Mouse (Mus musculus): ENCODE data around the gene Cnih2. TPM values are rescaled to one million over a fixed set of nuclear protein-coding genes. Genes with fewer than 3 reads are reported as not detected.

Gene Cnih2
- polyA plus RNA-seq, 1 experiment from 2014 or later, result 485 TPM

DNA sequence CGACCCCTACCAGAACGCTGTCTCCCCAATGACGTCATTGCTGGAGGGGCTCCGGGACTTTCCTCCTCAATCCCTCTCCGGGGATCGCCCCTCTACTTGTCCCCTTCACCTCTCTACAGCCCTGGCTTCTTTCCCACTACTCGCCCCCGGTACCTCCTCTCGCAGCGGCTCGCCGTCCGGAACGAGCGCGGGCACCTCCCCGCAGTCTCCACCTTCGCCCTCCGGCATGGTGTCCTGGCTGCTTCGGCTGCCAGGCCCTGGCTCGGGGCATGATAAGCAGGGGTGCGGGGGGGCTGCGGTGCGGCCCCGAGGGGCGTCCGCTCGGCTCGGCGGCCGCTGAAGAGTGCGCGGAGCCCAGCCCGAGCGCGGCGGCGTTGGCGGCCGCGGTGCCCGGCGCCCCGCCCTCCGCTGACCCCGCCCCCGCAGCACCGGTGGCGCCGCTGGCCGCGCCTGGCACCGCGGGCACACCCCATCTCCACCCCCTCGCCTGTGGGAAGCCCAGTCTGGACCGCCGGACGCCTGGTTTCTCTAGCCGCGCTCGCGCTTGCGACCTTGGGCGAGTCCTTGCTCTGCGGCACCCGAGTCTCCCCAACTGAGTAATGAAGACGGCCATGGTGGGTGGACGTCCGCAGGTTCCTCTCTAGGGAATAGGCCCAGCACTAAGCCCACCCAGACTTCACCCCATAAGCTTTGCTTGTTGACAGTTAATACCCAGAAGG lies 13.0 kb downstream of the Cnih2 start, which contains the start of gene Tmem151a:
Tmem151a (minus strand) TSS at position 387 of the 719 bp plus-strand sequence.
- H3K4me1 ChIP-seq (replicated peaks; ENCODE audit: control insufficient read depth, insufficient read depth, low read length), result peaks cover 16% of the 10 kb centered on the region
- H3K4me3 ChIP-seq (replicated peaks; ENCODE audit: low read length), result peak within 1 kb of the TSS; percentile 57
- H3K9ac ChIP-seq, result peak within 1 kb of the TSS; percentile 82
- H3K27me3 ChIP-seq (ENCODE audit: control insufficient read depth, insufficient read depth, low read length), result peaks cover 57% of the 10 kb centered on the region
- H3K36me3 ChIP-seq (replicated peaks; ENCODE audit: control insufficient read depth, insufficient read depth), result peaks cover 2% of the 10 kb centered on the region
- H3K4me2 ChIP-seq (replicated peaks), result peak within 1 kb of the TSS; percentile 75
- no peak for ATAC-seq (ENCODE audit: low FRiP score)
- no peak within 1 kb of the TSS for H3K27ac ChIP-seq
- no peak for DNase-seq (ENCODE audit: low spot score)
- no peaks in the 10 kb centered on the region for H3K9me3 ChIP-seq (ENCODE audit: control insufficient read depth, low read length)
- WGBS, result under 1% methylated on average over 63 of the region's 69 CpGs

- Histone ChIP-seq H3K9ac (peak overlapping the region; percentile 82), H3K36me3 (replicated peaks; ENCODE audit: control insufficient read depth, insufficient read depth) (no peaks in the 10 kb centered on the region; the same call in 1 of the 2 replicates), H3K4me1 (replicated peaks; ENCODE audit: control insufficient read depth, insufficient read depth, low read length) (peaks cover 16% of the 10 kb centered on the region), H3K27ac (no peak overlapping the region), H3K27me3 (ENCODE audit: control insufficient read depth, insufficient read depth, low read length) (peaks cover 57% of the 10 kb centered on the region), H3K4me3 (replicated peaks; ENCODE audit: low read length) (peak overlapping the region; percentile 57), H3K4me2 (replicated peaks) (peak overlapping the region; percentile 75), H3K9me3 (ENCODE audit: control insufficient read depth, low read length) (no peaks in the 10 kb centered on the region)
- DNase-seq (ENCODE audit: low spot score) (no peak), ATAC-seq (ENCODE audit: low FRiP score) (no peak)
- 2% methylated on average over 15 of the region's 15 CpGs for WGBS
Observed at GRCm38 (mm10) chr19:5084834-5085144, 13.5 kb downstream of the Cnih2 start.

DNA sequence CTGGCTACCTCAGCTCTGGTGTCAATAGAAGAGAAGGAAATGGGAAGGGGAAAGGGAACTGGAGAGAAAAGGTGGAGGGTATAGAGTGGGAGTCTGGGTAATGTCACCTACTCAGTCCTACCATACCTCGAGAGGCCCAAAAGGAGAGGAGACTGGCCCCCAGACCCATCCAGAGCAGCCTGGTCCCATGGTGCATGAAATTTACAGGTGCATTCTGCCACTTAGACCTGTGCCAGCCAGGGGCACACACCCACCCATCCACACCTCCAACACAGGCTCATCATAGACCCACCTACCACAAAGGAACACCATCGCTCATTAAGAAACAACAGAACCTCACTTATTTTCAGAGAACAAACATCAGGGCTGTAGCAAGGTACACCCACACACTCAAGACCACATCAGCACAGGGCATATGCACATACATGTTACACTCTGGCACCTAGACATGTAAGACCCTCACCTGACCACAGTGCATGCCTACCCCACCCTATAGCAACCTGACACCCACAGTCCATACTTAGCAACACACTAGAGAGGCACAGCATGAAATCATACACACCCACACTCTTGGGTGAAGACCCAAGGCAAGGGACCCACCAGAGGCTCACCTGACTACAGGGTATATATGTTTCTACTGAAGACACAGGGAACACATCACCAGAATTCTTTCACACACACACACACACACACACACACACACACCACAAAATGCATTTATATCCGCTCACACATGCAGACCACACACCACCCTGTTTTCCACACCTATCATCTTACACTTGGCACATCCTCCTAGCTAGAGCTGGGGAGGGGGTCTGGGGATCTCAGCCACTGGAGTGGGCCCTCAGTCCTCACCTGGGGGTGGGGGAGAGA lies 14.1 kb downstream of the Cnih2 start:
- Histone ChIP-seq H3K9me3 (ENCODE audit: control insufficient read depth, low read length) (no peaks in the 10 kb centered on the region), H3K4me2 (replicated peaks) (peak overlapping the region; percentile 75), H3K4me1 (replicated peaks; ENCODE audit: control insufficient read depth, insufficient read depth, low read length) (peaks cover 12% of the 10 kb centered on the region), H3K4me3 (replicated peaks; ENCODE audit: low read length) (peak overlapping the region; percentile 57), H3K27ac (no peak overlapping the region), H3K27me3 (ENCODE audit: control insufficient read depth, insufficient read depth, low read length) (peaks cover 57% of the 10 kb centered on the region), H3K36me3 (replicated peaks; ENCODE audit: control insufficient read depth, insufficient read depth) (no peaks in the 10 kb centered on the region; the same call in 1 of the 2 replicates), H3K9ac (peak overlapping the region; percentile 82)
- no peak for DNase-seq (ENCODE audit: low spot score)
- no peak for ATAC-seq (ENCODE audit: low FRiP score)
- 71% methylated on average over 3 of the region's 3 CpGs for WGBS

DNA sequence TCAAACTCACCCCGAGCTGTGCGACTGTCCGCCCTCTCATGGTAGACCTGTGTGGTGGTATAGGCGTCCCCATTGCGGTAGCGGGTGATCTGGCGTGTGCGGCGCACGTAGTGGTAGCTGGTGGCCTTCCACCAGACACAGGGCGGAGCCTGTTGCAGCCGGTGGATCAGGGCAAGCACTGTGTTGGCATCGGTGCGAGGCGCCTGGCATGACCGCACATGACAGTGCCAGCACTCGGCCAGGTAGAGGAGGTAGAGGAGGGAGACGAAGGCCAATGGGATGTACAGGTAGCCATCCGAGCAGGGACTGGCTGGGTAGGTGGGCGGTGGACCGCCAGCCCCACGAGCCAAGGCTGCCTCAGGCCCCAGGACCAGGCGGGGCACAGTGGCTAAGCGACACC lies 15.7 kb downstream of the Cnih2 start:
- H3K27ac ChIP-seq, result no peak overlapping the region
- no peak overlapping the region for H3K4me3 ChIP-seq (replicated peaks; ENCODE audit: low read length)
- no peaks in the 10 kb centered on the region for H3K9me3 ChIP-seq (ENCODE audit: control insufficient read depth, low read length)
- no peak for DNase-seq (ENCODE audit: low spot score)
- no peaks in the 10 kb centered on the region; the same call in 1 of the 2 replicates for H3K36me3 ChIP-seq (replicated peaks; ENCODE audit: control insufficient read depth, insufficient read depth)
- H3K9ac ChIP-seq, result no peak overlapping the region
- no peak for ATAC-seq (ENCODE audit: low FRiP score)
- no peak overlapping the region for H3K4me2 ChIP-seq (replicated peaks)
- 71% methylated on average over 24 of the region's 24 CpGs for WGBS
- H3K4me1 ChIP-seq (replicated peaks; ENCODE audit: control insufficient read depth, insufficient read depth, low read length), result 0 out of 2 replicates have a peak, but pooled peaks cover 6% of the 10 kb centered on the region
- peaks cover 57% of the 10 kb centered on the region for H3K27me3 ChIP-seq (ENCODE audit: control insufficient read depth, insufficient read depth, low read length)

- no peaks in the 10 kb centered on the region; the same call in 1 of the 2 replicates for H3K36me3 ChIP-seq (replicated peaks; ENCODE audit: control insufficient read depth, insufficient read depth)
- H3K4me2 ChIP-seq (replicated peaks), result no peak overlapping the region
- ATAC-seq (ENCODE audit: low FRiP score) (no peak), DNase-seq (ENCODE audit: low spot score) (no peak)
- no peak overlapping the region for H3K9ac ChIP-seq
- no peaks in the 10 kb centered on the region for H3K9me3 ChIP-seq (ENCODE audit: control insufficient read depth, low read length)
- peaks cover 57% of the 10 kb centered on the region for H3K27me3 ChIP-seq (ENCODE audit: control insufficient read depth, insufficient read depth, low read length)
- no peak overlapping the region for H3K27ac ChIP-seq
- 0 out of 2 replicates have a peak, but pooled peaks cover 3% of the 10 kb centered on the region for H3K4me1 ChIP-seq (replicated peaks; ENCODE audit: control insufficient read depth, insufficient read depth, low read length)
- WGBS, result 72% methylated on average over 18 of the region's 18 CpGs
- H3K4me3 ChIP-seq (replicated peaks; ENCODE audit: low read length), result no peak overlapping the region
Observed at GRCm38 (mm10) chr19:5082005-5082404, 16.3 kb downstream of the Cnih2 start.

GRCm38 (mm10) chr19:5079279-5079678 lies 19.0 kb downstream of the Cnih2 start:
- H3K27me3 ChIP-seq (ENCODE audit: control insufficient read depth, insufficient read depth, low read length), result peaks cover 37% of the 10 kb centered on the region
- ATAC-seq (ENCODE audit: low FRiP score) (no peak), DNase-seq (ENCODE audit: low spot score) (no peak)
- no peak overlapping the region for H3K4me2 ChIP-seq (replicated peaks)
- no peak overlapping the region for H3K9ac ChIP-seq
- 97% methylated on average over 1 of the region's 1 CpGs for WGBS
- H3K4me3 ChIP-seq (replicated peaks; ENCODE audit: low read length), result no peak overlapping the region
- H3K9me3 ChIP-seq (ENCODE audit: control insufficient read depth, low read length), result no peaks in the 10 kb centered on the region
- H3K27ac ChIP-seq, result no peak overlapping the region
- H3K36me3 ChIP-seq (replicated peaks; ENCODE audit: control insufficient read depth, insufficient read depth), result no peaks in the 10 kb centered on the region; the same call in 1 of the 2 replicates
- no peaks in the 10 kb centered on the region for H3K4me1 ChIP-seq (replicated peaks; ENCODE audit: control insufficient read depth, insufficient read depth, low read length)

DNA sequence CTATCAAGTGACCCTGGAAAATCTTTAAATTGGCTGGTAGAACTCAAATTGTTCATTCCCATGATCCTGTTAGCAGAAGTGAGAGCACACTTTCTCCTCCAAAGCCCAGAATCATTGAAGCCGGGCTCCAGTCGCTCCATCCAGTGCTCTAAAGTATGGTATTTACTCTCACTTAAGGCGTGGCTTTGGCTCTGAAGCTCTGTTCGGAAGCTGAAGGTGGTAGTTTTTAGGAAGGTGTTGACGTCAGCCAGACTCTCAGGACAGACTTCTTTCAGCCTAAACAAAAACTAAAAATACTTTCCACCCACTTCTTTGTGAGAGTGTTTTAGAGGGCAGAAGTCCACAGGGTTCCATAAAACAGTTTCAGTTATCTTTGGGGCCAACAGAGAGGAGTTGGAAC lies 24.8 kb downstream of the Cnih2 start:
- H3K36me3 ChIP-seq (replicated peaks; ENCODE audit: control insufficient read depth, insufficient read depth), result no peaks in the 10 kb centered on the region
- H3K9ac ChIP-seq, result no peak overlapping the region
- 47% methylated on average over 5 of the region's 5 CpGs for WGBS
- H3K9me3 ChIP-seq (ENCODE audit: control insufficient read depth, low read length), result no peaks in the 10 kb centered on the region
- no peak for ATAC-seq (ENCODE audit: low FRiP score)
- DNase-seq (ENCODE audit: low spot score), result no peak
- peaks cover 7% of the 10 kb centered on the region; the same call in 1 of the 2 replicates for H3K27me3 ChIP-seq (ENCODE audit: control insufficient read depth, insufficient read depth, low read length)
- H3K4me1 ChIP-seq (replicated peaks; ENCODE audit: control insufficient read depth, insufficient read depth, low read length), result peaks cover 8% of the 10 kb centered on the region
- H3K4me2 ChIP-seq (replicated peaks), result no peak overlapping the region
- no peak overlapping the region for H3K27ac ChIP-seq
- no peak overlapping the region for H3K4me3 ChIP-seq (replicated peaks; ENCODE audit: low read length)

DNA sequence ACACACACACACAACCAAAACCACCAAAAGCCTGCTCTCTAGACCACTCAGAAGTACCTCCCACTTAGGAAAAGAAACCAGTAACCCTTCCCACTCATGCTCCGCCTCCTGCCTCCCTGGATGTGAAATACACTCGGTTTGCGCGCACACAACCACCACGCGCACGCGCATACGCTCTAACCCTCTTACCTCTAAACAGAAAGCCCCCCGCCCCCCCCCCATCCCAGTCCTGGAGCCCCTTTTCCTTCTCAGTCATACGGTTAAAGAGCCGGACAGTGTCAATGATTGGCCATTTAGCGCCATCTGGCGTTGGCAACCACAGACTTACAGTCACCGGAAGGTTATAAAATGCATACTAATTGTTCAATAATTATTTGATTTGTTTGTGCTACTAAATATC lies 25.3 kb downstream of the Cnih2 start:
- Histone ChIP-seq H3K4me3 (replicated peaks; ENCODE audit: low read length) (0 out of 2 replicates have a peak overlapping the region, but pooled peaks have one; percentile 40), H3K4me2 (replicated peaks) (peak overlapping the region; percentile 59), H3K4me1 (replicated peaks; ENCODE audit: control insufficient read depth, insufficient read depth, low read length) (peaks cover 13% of the 10 kb centered on the region), H3K27ac (no peak overlapping the region), H3K9ac (no peak overlapping the region), H3K36me3 (replicated peaks; ENCODE audit: control insufficient read depth, insufficient read depth) (no peaks in the 10 kb centered on the region), H3K27me3 (ENCODE audit: control insufficient read depth, insufficient read depth, low read length) (peaks cover 12% of the 10 kb centered on the region; the same call in 1 of the 2 replicates), H3K9me3 (ENCODE audit: control insufficient read depth, low read length) (no peaks in the 10 kb centered on the region)
- ATAC-seq (ENCODE audit: low FRiP score) (no peak), DNase-seq (ENCODE audit: low spot score) (peak; percentile 77)
- WGBS, result 2% methylated on average over 15 of the region's 15 CpGs

GRCm38 (mm10) chr19:5072389-5073019 lies 25.8 kb downstream of the Cnih2 start:
- peak overlapping the region; percentile 47 for H3K9ac ChIP-seq
- DNase-seq (ENCODE audit: low spot score), result no peak
- peak overlapping the region; percentile 59 for H3K4me2 ChIP-seq (replicated peaks)
- ATAC-seq (ENCODE audit: low FRiP score), result no peak; the same call in 1 of the 2 replicates
- H3K9me3 ChIP-seq (ENCODE audit: control insufficient read depth, low read length), result no peaks in the 10 kb centered on the region
- peaks cover 17% of the 10 kb centered on the region for H3K4me1 ChIP-seq (replicated peaks; ENCODE audit: control insufficient read depth, insufficient read depth, low read length)
- no peak overlapping the region for H3K27ac ChIP-seq
- peaks cover 13% of the 10 kb centered on the region; the same call in 1 of the 2 replicates for H3K27me3 ChIP-seq (ENCODE audit: control insufficient read depth, insufficient read depth, low read length)
- H3K36me3 ChIP-seq (replicated peaks; ENCODE audit: control insufficient read depth, insufficient read depth), result no peaks in the 10 kb centered on the region
- 3% methylated on average over 20 of the region's 20 CpGs for WGBS
- H3K4me3 ChIP-seq (replicated peaks; ENCODE audit: low read length), result peak overlapping the region; percentile 40

All from hindbrain, embryonic 14.5 days (tissue).